Mouse (Mus musculus) liver, adult 10 weeks (tissue): ENCODE results near the gene Hyal2. TPM values are rescaled to one million over a fixed set of nuclear protein-coding genes. Genes with fewer than 3 reads are reported as not detected.

ENCODE experiments used
- polyA plus RNA-seq: library from polyadenylated mRNA; stranded (reverse); fragments of 350-450 nt; fragmentation: Illumina TruSeq; extraction: RNeasy Lipid Tissue Mini Kit (QIAGEN cat#74804); gene quantifications from one replicate; pipeline ENCODE4 v1.2.3, GENCODE M21; 2014; ENCODE audit warnings: low read depth, low replicate concordance

The Hyal2 gene
- polyA plus RNA-seq = 1.2 TPM

DNA sequence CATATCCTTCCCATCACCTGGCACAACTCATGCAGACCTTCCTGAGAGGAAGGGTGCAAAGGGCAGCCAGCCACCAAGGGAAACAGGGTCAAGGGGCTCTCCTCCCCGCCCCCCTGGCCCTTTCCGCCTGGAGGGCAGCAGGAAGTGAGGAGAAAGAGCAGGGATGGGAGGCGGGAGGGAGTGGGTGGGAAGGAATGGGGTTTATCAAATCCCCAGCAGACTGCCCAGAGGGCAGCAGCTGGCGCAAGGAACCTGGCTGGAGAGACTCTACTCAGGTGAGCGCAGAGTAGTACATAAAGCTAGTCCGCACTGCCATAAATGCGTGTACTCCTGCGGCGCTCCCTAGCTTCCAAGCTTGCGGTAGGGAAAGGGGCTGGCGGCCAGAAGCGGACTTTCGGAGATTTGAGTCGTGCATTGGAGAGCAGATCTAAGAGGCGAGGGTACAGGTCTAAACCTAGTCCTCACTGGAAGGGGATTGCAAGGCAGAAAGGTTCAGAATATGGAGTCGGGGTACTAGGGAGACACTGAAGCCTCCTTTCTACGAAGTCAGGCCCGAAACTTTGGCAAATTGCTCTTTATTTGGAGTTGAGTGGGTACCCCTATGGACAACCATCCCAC, at the start of gene Hyal2:
Hyal2 (plus strand) TSS at position 244 of the 618 bp plus-strand sequence.

DNA sequence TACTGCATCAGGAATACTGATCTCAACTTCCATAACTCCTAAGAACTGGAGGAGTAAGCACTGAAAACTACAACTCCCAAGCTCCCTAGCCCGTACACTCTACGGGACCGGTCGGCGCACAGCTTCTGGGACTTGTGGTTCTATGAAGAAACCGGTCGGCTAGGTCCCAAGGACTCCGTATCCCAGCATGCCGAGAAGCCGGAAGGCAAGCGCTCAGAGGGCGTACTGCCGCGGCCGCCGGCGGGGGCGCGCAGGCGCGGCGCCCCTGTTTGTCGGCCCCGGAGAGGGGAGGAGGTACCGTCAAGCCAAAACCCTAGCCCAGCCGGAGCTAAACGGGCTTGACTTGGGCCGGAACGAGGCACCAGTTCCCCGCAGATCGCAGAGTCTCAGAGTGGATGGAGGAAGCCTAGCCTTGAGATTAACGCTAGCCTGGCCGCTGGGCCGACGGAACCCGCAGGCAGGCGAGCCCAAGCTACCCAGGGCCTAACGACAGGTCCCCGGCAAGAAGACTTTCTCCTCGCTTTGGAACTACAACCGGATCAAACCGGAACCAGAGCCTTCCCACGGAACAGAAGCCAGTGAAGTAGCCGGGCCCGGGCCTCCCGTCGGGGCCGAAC, 33.8 kb upstream of the Hyal2 start, which contains the start of gene Tmem115:
Tmem115 (plus strand) TSS at position 155 of the 617 bp plus-strand sequence.

DNA sequence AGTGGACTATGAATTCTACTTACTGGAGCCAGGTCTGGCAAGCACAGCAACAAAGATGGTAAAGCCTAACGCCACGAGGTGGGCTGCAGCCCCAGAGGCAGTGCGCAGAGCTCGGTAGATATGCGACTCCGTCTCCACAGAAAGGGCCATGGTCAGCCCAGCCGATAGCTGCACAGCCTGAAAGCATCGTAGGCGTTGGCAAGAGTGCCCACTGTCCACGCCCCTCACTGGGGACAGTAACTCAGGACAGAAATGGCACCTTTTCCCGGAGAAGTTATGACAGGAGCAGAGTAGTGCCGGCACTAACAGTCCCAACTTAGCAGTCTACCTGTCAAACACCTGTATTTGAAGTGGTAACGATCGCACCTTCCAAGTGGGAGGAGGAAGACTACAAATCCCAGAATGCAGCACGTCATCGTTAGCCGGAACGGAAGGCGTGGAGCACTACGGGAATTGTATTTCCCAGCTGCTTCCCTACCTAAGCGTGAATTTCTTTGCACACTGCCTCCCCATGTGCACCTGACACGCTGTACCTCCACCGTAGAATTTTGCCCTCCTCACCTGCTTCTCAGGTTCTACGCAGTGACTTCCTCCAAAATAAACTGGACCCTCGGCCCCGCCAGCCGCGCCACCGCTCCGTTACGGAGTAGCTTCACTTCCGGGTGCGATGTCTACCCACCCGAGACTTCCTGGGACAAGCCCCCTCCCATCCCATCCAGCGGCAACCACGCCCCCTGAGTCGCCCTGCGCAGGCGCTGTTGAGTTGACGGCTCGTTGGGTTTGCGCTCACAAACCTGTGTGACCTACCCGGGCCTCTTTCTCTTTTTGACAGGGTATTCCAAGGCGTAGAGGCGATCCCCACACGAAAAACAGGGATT, 26.0 kb upstream of the Hyal2 start, which contains the start of the genes Cyb561d2 and Nprl2:
Cyb561d2 (minus strand) TSS at position 720 of the 878 bp plus-strand sequence.
Nprl2 (plus strand) TSS at position 753 of the 878 bp plus-strand sequence.

DNA sequence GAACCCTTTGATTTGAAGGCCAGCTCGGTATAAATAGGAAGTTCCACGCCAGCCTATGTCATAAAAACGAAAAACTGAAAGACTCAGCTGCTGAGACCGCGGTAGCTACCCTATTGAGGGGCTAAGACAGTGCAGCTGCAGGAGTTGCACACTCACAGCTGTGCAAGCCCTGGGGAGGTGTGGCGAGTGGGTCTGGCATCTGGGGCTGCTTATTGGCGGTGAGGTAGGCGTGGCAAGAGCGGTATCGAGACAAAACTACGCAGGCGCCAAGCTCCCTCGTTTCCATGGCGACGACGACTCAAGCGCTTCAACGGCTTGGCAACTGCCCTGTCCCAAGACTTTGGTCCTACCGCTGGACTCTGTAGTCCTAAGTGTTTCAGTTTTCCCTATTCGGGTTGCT, 20.7 kb upstream of the Hyal2 start, which contains the start of gene Zmynd10:
Zmynd10 (plus strand) TSS at position 273 of the 400 bp plus-strand sequence.

DNA sequence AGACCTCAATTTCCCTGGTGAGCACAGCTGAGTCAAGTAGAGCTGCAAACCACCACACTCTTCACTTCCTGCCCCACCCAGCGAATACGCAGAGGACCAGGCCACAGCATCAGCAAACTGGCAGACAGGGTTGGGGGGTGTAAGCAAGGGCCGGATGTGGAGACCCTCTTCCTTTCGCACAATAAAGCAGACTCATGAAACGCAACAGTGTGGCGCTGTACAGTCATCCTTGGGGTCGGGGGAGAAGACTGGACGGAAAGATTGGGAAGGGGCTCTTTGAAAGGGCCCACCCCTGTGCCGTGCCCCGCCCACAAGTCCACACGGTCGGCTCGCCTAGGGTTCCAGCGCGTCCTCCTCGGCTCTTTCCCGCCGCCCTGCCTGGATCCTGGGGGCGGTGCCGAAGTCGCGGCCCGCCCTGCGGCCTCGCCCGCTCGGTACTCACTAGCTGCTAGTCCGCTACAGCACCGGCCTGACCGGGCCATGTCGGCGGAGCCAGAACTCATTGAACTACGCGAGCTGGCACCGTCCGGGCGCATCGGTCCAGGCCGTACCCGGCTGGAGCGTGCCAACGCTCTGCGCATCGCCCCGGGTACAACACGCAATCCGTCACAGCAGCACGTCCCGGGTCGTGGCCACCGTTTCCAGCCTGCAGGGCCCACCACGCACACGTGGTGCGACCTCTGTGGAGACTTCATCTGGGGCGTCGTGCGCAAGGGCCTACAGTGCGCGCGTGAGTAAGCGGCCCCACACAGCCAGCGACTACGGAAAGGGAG, 16.4 kb upstream of the Hyal2 start, which contains the start of gene Rassf1:
Rassf1 (plus strand) TSS at position 439 of the 773 bp plus-strand sequence.

DNA sequence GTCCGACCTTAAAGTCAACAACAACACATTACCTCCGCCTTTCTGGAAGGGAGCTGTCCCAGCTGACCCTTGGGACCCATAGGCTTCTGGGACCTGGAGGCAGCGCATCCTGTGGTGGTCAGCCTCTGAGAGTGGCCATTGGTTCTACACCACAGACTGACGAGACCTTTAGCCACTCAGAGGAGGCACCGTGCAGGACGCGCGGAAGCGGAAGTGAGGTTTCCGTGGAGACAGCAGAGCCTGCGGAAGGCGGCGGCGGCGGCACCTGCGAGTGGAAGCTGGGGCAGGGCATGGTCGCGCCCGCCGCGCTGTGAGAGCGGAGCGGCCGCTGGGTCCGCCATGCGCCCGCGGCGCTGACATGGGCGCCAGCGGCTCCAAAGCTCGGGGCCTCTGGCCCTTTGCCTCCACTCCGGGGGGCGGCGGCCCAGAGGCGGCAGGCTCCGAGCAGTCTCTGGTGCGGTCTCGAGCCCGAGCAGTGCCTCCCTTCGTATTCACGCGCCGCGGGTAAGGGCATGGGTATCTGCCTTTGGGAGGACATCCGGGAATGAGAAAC, 4.6 kb upstream of the Hyal2 start, which contains the start of gene Tusc2:
Tusc2 (plus strand) TSS at position 227 of the 553 bp plus-strand sequence.

DNA sequence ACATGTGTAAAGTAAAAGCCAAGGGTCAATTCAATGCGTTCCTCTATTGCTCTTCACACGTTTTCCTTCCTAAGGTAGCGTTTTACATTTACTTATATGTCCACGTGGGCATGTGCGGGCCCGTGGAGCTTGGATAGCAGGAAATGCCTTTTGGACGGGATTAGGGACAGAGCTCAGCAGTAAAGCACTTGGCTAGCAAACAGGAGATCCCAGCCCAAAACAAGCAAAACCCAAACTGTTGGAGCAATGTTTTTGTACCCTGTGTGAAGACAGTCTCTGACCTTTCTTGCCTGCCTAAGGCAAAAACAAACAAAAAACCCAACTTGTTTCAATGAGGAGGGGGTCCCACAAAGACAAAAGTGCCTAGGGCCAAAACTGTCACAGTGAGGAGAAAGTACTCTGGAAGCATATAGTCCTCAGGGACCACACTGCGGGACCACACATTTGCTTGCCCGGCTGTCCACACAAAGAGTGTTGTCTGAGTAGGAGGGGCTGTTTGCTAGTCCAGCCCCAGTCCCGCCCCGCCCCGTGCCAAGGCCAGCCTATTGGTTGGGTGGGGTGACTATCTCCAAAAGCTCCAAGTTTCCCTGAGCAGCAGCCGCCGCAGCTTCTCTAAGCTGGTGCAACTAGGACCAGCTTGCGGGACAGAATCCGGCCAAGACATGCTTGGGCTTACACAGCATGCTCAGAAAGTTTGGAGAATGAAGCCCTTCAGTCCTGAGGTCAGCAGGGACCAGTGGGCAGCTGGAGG, 8.8 kb downstream of the Hyal2 start, which contains the start of gene Hyal1:
Hyal1 (plus strand) TSS at position 571 of the 751 bp plus-strand sequence.

DNA sequence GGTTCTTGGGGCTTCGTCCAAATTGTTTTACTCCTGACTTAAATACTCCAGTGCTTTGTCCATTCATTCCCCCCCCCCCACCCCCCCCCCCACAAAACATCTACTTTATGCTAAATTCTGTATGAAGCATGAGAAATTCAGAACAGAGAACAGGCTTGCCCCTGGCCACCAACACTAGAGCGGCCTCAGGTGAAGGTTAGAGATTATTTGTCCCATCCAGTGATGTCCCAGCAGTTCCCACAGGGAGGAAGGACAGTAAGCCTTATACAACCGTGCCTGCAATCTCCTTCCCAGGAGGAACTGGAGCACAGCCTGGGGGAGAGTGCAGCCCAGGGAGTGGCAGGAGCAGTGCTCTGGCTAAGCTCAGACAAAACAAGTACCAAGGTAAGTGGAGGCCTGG, 10.8 kb downstream of the Hyal2 start, which contains the start of gene Naa80:
Naa80 (plus strand) TSS at position 301 of the 400 bp plus-strand sequence.

DNA sequence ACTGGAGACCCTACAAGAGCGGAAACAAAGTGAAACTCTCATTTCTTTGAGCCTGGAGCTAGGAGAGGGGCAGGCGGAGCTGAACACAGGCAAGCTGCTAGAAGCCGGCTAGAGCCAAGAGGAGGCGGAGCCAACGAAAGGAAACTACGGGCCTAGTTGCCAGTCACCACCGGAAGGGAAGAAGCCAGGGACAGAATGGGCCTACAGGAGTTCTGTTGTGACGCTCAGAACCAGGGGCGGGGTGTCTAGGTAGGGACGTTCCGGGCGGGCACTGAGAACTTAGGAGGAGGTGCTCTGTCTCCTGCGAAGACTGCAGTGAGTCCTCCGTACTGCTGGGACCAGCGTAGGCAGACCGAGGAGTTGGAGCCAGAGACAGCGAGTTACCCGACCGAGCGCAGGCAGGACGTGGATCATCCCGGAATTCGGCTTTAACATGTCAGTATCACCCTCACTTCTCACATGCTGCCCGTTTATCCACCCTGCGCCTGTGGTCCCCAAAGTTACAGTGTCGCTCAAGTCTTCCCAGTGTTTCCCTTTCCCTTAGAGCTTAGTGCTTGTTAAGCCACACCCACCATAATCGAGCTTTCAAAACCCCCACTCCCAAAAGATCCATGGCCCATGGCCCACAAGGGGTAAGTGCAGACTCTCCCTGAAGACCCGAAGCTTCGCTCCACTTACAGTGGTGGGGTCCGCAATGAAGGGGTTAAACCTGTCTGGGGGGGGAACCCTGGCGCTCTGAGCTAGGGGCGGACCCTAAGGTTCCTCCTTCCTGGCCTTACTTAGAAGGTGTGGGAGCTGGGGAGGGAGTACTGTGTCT, 13.0 kb downstream of the Hyal2 start, which contains the start of gene Hyal3:
Hyal3 (plus strand) TSS at position 318 of the 817 bp plus-strand sequence.

DNA sequence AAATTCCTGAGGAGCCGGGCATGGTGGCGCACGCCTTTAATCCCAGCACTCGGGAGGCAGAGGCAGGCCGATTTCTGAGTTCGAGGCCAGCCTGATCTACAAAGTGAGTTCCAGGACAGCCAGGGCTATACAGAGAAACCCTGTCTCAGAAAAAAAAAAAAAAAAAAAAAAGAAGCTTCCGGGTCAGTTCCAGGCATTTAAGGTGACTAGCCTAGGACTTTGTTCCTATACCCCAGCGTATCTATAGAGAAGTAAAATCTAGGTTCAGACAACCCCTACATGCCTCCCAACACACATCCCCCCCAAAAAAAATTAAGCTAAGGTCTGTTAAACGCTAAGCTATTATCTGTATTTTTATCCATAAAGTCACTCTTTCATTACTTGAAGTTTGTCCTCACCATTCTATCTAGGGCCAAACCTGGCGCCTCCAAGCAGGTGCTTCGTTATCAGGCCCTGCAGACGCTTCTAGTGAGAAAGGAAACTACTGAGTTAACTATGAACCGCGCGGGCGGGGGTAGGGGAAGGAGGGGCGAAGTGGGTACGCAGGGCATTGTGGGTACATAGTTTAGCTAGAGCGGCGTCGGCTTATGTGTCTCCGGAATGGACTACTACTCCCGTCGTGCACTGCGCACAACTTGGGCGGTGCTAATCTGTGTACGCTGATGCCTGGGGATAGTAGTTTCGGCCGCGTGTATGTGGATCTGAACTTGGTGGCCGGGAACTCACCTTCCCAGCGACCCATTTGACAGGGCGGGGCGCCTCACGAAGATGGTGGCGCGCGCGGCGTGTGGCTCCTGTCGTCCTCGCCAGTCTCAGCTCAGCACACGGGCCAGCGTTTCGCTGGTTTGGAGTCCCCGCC, 19.5 kb downstream of the Hyal2 start, which contains the start of gene Ifrd2:
Ifrd2 (plus strand) TSS at position 669 of the 859 bp plus-strand sequence.

DNA sequence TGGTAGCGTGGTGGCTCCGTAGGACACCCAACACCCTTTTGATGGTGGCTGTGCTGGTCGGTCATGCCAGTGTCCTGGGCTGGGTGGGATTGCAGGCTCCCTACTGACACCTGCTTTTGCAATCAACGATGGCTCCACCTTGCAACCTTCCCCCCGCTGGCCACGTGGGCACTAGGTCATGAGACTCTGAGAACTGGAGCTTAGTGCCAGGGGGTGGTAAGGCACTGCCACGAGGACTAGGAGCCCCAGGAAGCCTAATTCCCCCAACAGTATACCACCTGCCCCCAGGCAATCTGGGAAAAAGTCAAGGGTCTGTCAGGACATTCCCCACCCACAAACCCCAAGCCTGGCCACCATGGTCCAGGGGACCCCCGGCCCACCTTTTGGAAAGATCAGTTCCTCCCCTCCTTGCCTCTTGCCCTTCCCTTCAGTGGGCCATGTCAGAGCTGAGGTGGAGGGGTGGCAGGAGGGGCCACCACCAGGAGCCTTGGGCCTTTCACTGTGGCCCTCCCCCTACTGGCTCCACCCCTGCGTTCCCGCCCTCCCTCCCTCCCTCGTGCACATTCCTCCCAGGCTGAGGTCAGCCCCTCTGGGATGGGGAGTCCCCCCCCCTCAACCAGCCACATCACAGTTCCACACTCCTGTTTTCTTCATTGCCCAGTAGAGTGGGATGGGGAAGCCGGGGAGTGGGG, 41.1 kb downstream of the Hyal2 start, which contains the start of gene Sema3b:
Sema3b (minus strand) TSS at position 489 of the 692 bp plus-strand sequence.

Other genes with a start within 250 kb of the Hyal2 start
- gene Hemk1, start 229.6 kb upstream of the Hyal2 start, polyA plus RNA-seq = 6.1 TPM
- 0.13 TPM for gene 6430571L13Rik, start 227.3 kb upstream of the Hyal2 start, polyA plus RNA-seq
- not detected for gene Cacna2d2, start 168.3 kb upstream of the Hyal2 start, polyA plus RNA-seq
- 0.45 TPM for gene Tmem115, start 34.0 kb upstream of the Hyal2 start, polyA plus RNA-seq
- 5.3 TPM for gene Cyb561d2, start 25.8 kb upstream of the Hyal2 start, polyA plus RNA-seq
- gene Nprl2, start 25.7 kb upstream of the Hyal2 start, polyA plus RNA-seq = 2.0 TPM
- gene Zmynd10, start 20.6 kb upstream of the Hyal2 start, polyA plus RNA-seq = not detected
- 3.7 TPM for gene Rassf1, start 16.4 kb upstream of the Hyal2 start, polyA plus RNA-seq
- 17.6 TPM for gene Tusc2, start 4.7 kb upstream of the Hyal2 start, polyA plus RNA-seq
- 24.4 TPM for gene Hyal1, start 9.0 kb downstream of the Hyal2 start, polyA plus RNA-seq
- gene Naa80, start 10.9 kb downstream of the Hyal2 start, polyA plus RNA-seq = 3.7 TPM
- gene Hyal3, start 12.9 kb downstream of the Hyal2 start, polyA plus RNA-seq = not detected
- gene Ifrd2, start 19.7 kb downstream of the Hyal2 start, polyA plus RNA-seq = 27.0 TPM
- 0.21 TPM for gene Sema3b, start 41.3 kb downstream of the Hyal2 start, polyA plus RNA-seq
- gene Gnai2, start 67.4 kb downstream of the Hyal2 start, polyA plus RNA-seq = 13.6 TPM
- gene Slc38a3, start 101.6 kb downstream of the Hyal2 start, polyA plus RNA-seq = 104 TPM
- gene Gnat1, start 111.8 kb downstream of the Hyal2 start, polyA plus RNA-seq = 0.16 TPM
- 0.56 TPM for gene Sema3f, start 142.5 kb downstream of the Hyal2 start, polyA plus RNA-seq
- 54.1 TPM for gene Rbm5, start 203.1 kb downstream of the Hyal2 start, polyA plus RNA-seq